Mouse (Mus musculus) thymus, adult 18-20 months (tissue): Measurements from ENCODE around the gene Oprl1.

ENCODE experiments used
- DNase-seq, 2 experiments: peaks; one replicate each; pipeline ENCODE4 v3.0.0; 2022; ENCODE audit warnings: mixed read lengths in 2 of 2

The Oprl1 gene

DNA sequence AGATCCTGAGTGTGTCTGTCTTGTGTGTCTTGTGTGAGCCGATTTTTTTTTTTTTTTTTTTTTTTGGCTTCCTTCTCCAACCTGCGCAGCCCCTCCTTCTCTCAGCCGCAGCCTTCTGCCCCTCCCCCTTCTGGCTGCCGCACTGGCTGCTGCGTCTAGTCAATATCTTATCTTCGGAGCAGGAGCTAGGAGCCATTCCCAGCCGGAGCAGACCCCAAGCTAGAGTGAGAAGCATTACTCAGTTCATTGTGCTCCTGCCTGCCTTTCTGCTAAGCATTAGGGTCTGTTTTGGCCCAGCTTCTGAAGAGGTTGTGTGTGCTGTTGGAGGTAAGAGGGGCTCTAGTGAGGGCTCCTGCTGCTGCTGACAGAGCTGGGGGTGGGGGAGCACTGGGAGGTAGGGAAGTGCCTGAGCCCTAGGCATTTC, at the start of gene Oprl1:
Gene Oprl1, plus strand, starts transcription at position 114 of the 424 bp plus-strand sequence.
- no peak for DNase-seq

DNA sequence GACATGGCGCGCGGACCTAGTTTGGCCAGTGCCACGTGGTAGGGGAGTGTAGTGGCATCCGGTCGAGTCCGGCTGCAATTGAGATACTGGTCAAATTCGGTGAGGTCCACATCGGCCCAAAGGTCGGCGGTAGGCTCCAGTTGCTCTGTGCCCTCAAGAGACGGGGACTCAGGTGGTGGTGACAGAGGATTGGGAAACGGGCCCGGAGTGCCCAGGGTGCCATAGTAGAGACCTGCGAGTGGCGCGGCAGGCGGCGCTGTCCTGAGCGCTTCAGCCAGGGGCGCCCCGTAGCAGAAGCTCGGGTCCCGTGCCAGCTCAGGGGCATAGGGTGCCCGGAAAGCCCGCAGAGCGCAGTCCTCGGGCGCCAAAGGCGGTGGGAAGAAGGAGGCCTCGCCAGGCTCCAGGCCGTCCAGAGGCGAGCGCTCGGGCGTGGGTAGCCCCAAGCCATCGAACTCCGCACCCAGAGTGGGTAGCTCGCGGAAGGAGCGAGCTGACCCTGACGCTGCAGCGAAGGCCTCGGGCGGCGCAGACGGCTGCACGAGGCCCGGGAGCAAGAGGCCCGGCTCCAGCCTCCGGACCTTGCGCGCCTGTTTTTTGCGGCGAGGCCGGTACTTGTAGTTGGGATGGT, 44.4 kb upstream of the Oprl1 start:
- no peak for DNase-seq

- no peak for DNase-seq
Measured at GRCm38 (mm10) chr2:181670913-181671311, 43.9 kb upstream of the Oprl1 start.

- no peak for DNase-seq
Measured at GRCm38 (mm10) chr2:181671326-181671725, 43.5 kb upstream of the Oprl1 start, which contains the start of gene Sox18. Sox18 (minus strand) TSS chr2:181671640.

- no peak for DNase-seq
Measured at GRCm38 (mm10) chr2:181671984-181672383, 42.8 kb upstream of the Oprl1 start.

DNA sequence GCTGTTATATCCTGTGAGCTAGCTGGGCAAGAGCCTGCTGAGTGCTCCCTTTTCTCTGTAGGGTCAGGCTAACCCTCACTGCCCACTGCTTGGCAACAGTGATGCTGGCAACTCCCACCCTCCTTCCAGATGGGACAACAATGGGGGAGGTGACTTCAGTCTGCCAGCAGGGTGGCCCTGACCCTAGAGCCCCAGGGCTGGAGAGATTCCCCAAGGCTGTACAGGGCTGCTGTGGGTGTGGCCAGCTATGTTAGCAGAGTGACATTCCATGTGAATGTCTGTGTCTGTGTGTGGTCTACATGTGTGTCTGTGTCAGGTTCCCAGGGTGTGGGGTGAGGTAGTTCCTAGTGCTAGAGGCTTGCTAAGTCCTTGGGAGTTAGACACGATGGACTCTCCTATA, 41.3 kb upstream of the Oprl1 start:
- DNase-seq: no peak

GRCm38 (mm10) chr2:181674934-181675333, 39.9 kb upstream of the Oprl1 start:
- no peak for DNase-seq

DNA sequence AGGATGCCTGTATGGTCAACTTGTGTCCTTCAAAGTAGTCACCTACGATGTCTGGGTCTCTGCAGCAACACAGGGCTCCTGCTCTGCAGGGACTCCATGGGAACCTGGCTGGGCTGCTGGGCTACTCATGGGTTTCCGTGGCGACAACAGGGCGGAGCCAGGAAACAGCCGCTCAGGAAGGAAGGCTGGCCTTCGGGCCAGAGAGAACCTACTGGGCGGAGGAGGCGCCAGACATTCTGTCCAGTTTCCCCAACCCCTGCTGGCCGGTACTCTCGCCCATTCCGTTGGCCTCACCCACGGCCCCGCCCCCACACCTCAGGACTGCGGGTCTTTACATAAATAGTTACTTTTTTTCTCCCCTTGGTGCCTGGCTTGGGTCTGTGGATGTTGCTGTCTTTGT, 39.4 kb upstream of the Oprl1 start:
- DNase-seq: no peak

GRCm38 (mm10) chr2:181676424-181676823, 38.4 kb upstream of the Oprl1 start:
- no peak for DNase-seq

DNA sequence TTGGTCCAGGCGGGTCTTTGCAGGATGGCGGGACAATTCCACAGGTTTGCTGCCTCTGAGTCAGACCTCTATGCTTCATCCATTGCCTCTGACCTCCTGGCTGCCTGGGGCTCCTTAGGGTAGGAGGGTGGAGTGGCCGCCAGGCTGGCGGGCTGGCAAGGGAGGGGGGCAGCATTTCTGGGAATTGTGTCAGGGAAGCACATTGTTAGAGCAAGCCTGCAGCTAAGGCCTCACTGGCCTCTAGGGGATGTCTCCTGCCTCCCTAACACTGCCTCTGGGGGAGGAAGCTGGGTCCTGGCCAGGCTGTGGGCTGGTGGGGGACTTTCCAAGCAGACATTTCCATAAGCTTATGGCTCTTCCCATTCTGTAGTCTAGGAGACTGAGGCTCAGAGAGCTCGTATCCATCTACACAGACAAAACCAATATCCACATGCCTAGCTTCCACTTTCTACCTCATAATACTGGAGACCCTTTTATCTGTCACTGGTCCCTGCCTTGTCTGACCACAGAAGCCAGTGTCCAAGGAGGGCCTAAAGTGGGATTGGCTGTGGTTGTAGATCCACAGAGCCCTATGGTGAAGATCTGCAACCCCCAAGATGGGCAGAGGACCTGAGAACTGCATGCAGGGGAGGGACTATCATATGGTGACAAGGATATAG, 37.6 kb upstream of the Oprl1 start:
- no peak for DNase-seq

GRCm38 (mm10) chr2:181677755-181678098, 37.1 kb upstream of the Oprl1 start:
- no peak for DNase-seq

DNA sequence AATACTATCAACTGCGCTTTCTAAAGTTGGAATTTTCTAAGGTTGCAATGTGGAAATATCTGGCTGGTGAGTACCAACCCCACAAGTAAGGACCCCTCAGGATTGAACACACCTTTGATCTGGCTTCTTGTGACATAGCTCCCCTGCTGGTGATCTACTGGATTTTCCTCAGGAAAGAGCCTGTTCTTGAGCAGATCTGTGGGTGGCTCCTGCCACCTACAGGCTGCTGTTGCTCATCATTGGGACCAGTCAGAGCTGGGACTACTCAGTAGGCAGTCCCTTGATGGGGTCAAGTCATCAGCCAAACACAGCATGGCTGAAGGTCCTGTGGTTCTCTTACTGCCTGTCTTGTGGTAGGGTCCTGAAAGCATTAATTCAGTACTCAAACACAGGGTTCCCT, 36.0 kb upstream of the Oprl1 start:
- peak; percentile 53 to 67 for DNase-seq

DNA sequence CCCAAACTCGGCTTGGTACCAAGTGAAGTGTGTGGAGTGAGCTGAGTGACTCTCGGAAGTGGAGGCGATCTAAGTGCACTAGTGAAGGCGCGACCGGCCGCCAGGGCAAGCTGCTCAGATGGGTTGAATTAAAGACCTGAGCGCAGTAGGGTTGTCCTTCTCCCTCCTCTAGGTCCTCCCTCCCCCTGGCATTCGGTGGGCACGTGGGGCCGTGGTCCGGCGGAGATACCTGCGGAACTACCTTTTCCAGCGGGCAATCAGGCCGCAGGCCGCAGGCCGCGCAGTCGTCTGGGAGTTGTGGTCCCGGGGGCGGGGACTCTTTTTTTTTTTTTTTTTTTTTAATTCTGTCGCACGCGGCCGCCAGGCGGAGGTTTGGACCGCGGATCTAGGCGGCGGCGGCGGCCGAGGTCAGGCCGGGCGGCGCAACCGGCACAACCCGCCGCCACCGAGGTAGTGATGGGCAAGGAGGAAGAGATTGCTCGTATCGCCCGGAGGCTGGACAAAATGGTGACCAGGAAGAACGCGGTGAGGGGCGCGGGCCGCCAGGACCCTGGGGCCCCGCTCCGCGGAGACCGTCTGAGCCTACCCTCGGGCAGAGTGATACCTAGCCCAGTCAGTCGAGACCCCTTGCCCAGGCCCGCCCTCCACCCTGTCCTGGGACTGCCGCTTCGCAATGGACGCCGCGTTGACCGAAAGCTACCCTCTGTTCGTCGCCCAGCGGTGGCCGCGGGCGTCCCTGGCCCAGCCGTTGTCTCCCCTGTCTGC, 34.7 kb upstream of the Oprl1 start, which contains the start of gene Tcea2:
Gene Tcea2, plus strand, starts transcription at position 360 of the 765 bp plus-strand sequence.
- peak; percentile 49 to 56 for DNase-seq

GRCm38 (mm10) chr2:181680716-181681117, 34.1 kb upstream of the Oprl1 start:
- no peak for DNase-seq

DNA sequence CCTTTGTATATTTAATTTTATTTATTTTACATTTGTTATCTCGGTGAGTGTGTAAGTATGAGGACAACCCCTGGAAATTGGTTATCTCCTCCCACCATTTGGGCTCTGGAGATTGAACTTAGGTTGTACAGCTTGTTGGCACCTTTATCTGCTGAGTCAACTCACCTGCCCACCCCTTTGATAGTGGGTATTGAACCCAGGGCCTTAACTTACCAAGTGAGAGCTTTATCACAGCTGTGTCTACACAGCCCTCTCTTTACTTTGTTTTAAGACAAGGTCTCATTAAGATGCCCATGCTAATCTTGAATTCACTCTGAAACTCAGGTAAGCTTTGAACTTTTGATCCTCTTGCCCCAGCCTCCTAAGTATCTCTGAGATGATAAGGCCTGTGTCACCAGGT, 32.8 kb upstream of the Oprl1 start:
- no peak for DNase-seq

DNA sequence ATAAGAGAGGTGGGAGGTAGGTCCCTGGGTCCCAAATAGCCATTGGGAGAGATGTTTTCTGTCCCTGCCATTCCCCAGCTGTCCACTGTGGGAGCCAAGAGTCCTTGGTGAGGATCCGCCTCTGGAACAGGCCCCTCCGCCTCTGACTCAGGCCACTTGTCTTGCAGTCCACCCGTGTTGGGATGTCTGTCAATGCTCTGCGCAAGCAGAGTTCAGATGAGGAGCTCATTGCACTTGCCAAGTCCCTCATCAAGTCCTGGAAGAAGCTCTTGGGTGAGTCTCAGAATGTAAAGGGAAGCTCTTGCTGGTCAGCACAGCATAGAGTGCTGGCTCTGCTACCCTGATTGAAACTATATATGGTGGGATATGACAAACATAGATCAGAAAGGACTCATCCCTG, 31.4 kb upstream of the Oprl1 start:
- no peak for DNase-seq

DNA sequence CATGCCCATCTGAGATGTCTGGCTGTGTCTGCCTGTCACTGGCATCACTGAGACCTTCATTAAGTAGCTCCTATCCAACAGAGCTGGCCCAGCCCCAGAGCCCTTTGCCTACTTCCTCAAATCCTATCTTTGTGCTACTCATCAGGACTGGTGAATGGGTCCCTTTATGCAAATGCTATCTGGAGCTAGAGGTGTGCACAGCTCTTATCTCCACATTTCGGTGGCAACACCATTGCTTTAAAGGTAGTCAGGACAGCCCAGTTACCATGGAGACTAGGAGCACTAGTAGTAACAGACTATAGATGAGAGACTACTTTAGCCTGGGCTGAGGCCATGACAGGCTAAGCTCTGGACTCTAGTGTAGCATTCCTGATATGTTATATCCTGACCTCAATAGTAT, 30.1 kb upstream of the Oprl1 start:
- no peak for DNase-seq

DNA sequence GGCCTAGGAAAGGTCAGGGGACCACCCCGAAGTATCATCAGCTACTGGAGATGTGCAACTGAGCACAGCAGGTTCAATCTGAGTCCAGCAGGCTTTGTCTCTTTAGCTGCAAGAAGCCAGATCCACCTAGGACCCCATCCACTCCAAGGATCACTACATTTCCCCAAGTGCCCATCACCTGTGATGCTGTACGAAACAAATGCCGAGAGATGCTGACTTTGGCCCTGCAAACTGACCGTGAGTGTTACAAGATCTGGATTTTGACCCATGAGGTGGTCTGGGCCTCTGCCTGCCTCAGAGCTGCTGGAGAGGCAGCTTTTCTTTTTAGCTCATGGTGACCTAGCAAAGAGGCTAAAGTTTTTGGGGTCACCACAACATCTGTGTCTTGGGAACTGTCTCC, 29.1 kb upstream of the Oprl1 start:
- no peak for DNase-seq

GRCm38 (mm10) chr2:181687586-181687985, 27.2 kb upstream of the Oprl1 start:
- no peak for DNase-seq

- DNase-seq: no peak
Measured at GRCm38 (mm10) chr2:181689466-181690160, 25.2 kb upstream of the Oprl1 start.

- no peak for DNase-seq
Measured at GRCm38 (mm10) chr2:181691083-181691482, 23.7 kb upstream of the Oprl1 start.

GRCm38 (mm10) chr2:181691571-181691970, 23.2 kb upstream of the Oprl1 start:
- DNase-seq: no peak

- no peak for DNase-seq
Measured at GRCm38 (mm10) chr2:181692304-181692703, 22.5 kb upstream of the Oprl1 start.
